Mouse (Mus musculus) gastrocnemius, adult 2 months (tissue): ENCODE data around the gene Wasf3. TPM values are rescaled to one million over a fixed set of nuclear protein-coding genes. Genes with fewer than 3 reads are reported as not detected.
A peak's percentile ranks its signal among the peaks of the same experiment; 100 is the strongest.
"Not testable (repeated sequence)": the region's sequence is repeated elsewhere in the genome, so short reads cannot be mapped to it uniquely, and the experiment has no call there.

Source experiments
- DNase-seq: peaks from one replicate; pipeline ENCODE4 v3.0.0; 2022
- H3K27ac ChIP-seq: fragments of 200-600 bp; 2 replicates; pipeline ENCODE4 v1.8.1; 2022; ENCODE audit warnings: mild to moderate bottlenecking
- H3K4me3 ChIP-seq: fragments of 200-600 bp; 2 replicates; pipeline ENCODE4 v1.8.1; 2022; ENCODE audit warnings: mild to moderate bottlenecking, moderate library complexity
- CTCF ChIP-seq: fragments of 200-600 bp; IDR thresholded peaks from 2 replicates; pipeline ENCODE4 v1.8.1; 2022; ENCODE audit warnings: antibody characterized with exemption, mild to moderate bottlenecking, moderate library complexity
- intact Hi-C: fragments of 180-260 bp; cut with DNase I; formaldehyde crosslinking; loops from one replicate; pipeline ENCODE4 v1.15.1; 2025
- total RNA-seq, 2 experiments: library from RNA; stranded (reverse); gene quantifications; 2 replicates each; pipeline ENCODE4 v1.2.3; 2021

Gene Wasf3
- total RNA-seq, 2 experiments from 2014 or later, result 0.64 to 0.92 TPM

GRCm38 (mm10) chr5:146471821-146472220, 87.0 kb downstream of the Wasf3 start:
- no peak overlapping the region for H3K27ac ChIP-seq
- no peak for DNase-seq
- intact Hi-C loops, result loop anchor here (10.0 kb wide), 1 partner anchor 137 kb away; no protein-coding TSS in a partner anchor
- TF ChIP-seq CTCF, result no peak
- H3K4me3 ChIP-seq, result peak overlapping the region; percentile 13; the same call in 1 of the 2 replicates

- peak; percentile 25 for DNase-seq
- not testable (repeated sequence) for H3K4me3 ChIP-seq, H3K27ac ChIP-seq
- intact Hi-C loops, result loop anchor here (10.0 kb wide), 1 partner anchor 145 kb away; no protein-coding TSS in a partner anchor
- TF ChIP-seq CTCF, result peak; percentile 62
Measured at GRCm38 (mm10) chr5:146479564-146479963, 94.8 kb downstream of the Wasf3 start.

- H3K4me3 ChIP-seq, DNase-seq, H3K27ac ChIP-seq, intact Hi-C loops: not testable (repeated sequence)
Measured at GRCm38 (mm10) chr5:146481665-146482064, 96.9 kb downstream of the Wasf3 start, which contains the start of gene Gm6408. Gene Gm6408 (plus strand): TSS chr5:146481965.

GRCm38 (mm10) chr5:146488959-146489358, 104.2 kb downstream of the Wasf3 start:
- DNase-seq, result peak; percentile 30
- H3K4me3 ChIP-seq, H3K27ac ChIP-seq, intact Hi-C loops: not testable (repeated sequence)
- TF ChIP-seq CTCF, result peak; percentile 42

- intact Hi-C loops, DNase-seq, H3K27ac ChIP-seq, H3K4me3 ChIP-seq: not testable (repeated sequence)
Measured at GRCm38 (mm10) chr5:146491063-146491462, 106.3 kb downstream of the Wasf3 start, which contains the start of gene Gm6370. Gene Gm6370 (plus strand): TSS chr5:146491363.

- intact Hi-C loops, DNase-seq, H3K27ac ChIP-seq, H3K4me3 ChIP-seq: not testable (repeated sequence)
Measured at GRCm38 (mm10) chr5:146502099-146502498, 117.3 kb downstream of the Wasf3 start, which contains the start of gene 4930449I24Rik. Gene 4930449I24Rik (plus strand): TSS chr5:146502399.

GRCm38 (mm10) chr5:146513823-146514222, 129.0 kb downstream of the Wasf3 start, which contains the start of gene Gm3402:
Gene Gm3402 (plus strand): TSS chr5:146514123.
- intact Hi-C loops, result not testable (repeated sequence)

More at GRCm38 (mm10) chr5:146513823-146514222, 129.0 kb downstream of the Wasf3 start, which contains the start of gene Gm3402:
- not testable (repeated sequence) for H3K27ac ChIP-seq, DNase-seq, H3K4me3 ChIP-seq

Other genes with a start within 250 kb of the Wasf3 start
- gene Gm5565, start 224.4 kb upstream of the Wasf3 start, total RNA-seq, result not detected
- gene Gm6309, start 214.3 kb upstream of the Wasf3 start, total RNA-seq, result not detected
- 1 to 10 TPM in 1 of 2 experiments, under 1 TPM in 1; 0.79 to 1.4 TPM for gene 1700001J03Rik, start 199.7 kb upstream of the Wasf3 start, total RNA-seq
- gene Rnf6, start 163.4 kb upstream of the Wasf3 start, total RNA-seq, result 10 to 100 TPM; 40.9 to 41.5 TPM
- gene Cdk8, start 153.8 kb upstream of the Wasf3 start, total RNA-seq, result 10 to 100 TPM; 16.8 to 17.6 TPM
- gene Gm6408, start 97.0 kb downstream of the Wasf3 start, total RNA-seq, result not detected
- not detected for gene Gm6370, start 106.4 kb downstream of the Wasf3 start, total RNA-seq
- gene 4930449I24Rik, start 117.4 kb downstream of the Wasf3 start, total RNA-seq, result not detected
- not detected for gene Gm3402, start 129.1 kb downstream of the Wasf3 start, total RNA-seq
- not detected for gene Gm3404, start 140.8 kb downstream of the Wasf3 start, total RNA-seq
- not detected for gene Gm3409, start 152.7 kb downstream of the Wasf3 start, total RNA-seq
- gene Gm3415, start 171.2 kb downstream of the Wasf3 start, total RNA-seq, result not detected
- not detected for gene Gpr12, start 200.3 kb downstream of the Wasf3 start, total RNA-seq